Mouse (Mus musculus) urinary bladder, postnatal 36 days (tissue): ENCODE results near the gene BC034090.
"Not testable (repeated sequence)": the region's sequence is repeated elsewhere in the genome, so short reads cannot be mapped to it uniquely, and the experiment has no call there.

Experiments used
- DNase-seq, 2 experiments: peaks; one replicate each; pipeline ENCODE4 v3.0.0; 2022; ENCODE audit warnings: low spot score in 2 of 2, mixed read lengths in 1 of 2

The BC034090 gene

DNA sequence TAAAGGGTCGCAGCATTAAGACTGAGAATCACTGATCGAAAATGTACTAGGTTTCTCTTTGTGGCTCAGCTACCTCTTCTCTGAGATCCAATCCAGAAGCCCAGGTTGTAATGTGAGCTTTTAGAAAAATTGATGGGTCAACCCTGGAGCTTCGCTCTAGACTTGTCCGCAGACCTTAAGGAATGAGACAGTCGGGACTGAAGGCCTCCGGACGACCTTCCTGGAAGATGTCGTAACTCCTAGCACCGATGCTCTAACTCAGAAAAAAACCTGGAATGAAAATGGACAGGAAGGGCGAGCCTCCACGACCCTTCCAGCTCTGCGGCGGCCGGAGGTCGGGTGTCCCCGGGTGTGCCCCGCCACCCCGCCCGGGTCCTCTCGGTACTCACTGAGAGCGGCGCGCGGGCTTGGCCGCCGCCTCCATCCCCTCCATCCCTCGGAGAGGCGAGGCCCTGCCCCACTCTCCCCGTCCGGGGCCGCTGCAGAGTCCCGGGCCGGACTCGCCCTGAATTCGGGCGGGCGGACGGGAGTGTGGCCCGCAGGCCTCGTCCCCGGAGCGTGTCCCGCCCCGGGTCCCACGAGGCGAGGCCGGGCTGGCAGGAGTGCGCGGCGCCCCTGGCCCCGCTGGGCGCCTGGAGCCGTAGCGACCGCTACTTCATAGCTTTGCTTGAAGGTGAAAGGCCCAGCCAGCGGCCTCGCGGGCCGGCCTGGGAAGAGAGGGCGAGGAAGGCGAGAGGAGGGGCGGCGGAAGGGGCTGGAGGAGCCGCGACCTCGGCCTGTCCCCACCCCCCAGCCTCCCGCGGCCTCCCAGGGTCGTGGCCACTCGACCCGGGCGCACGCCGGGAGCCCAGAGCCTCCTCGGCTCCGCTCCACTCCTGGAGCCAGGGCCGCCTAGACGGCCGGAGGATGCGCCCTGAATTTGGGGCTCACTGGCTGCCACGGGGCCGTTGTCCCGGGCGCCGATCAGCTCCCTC lies at the start of gene BC034090:
TSS of gene BC034090 (minus strand) at position 648 of the 974 bp plus-strand sequence.
- peak; percentile 44 to 56 for DNase-seq

DNA sequence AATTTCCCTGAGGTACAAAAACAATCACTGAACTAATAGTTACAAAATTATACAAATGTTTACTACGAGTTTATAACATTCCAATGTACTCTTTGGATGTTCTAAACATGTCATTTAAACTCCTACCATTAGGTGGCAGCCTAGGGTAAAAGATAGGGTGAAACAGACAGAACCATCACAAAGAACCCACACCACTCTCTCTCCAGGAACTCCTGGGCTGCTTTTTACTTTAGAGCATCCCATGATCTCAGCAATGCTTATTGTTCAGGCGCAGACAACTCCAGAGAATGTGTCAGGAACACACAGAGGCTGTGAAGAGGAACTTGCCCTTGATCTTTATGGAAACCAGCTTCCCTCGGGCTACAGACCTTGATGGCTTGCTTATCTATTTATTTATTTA lies 49.2 kb upstream of the BC034090 start:
- no peak for DNase-seq

GRCm38 (mm10) chr1:155289411-155289810 lies 45.2 kb upstream of the BC034090 start:
- DNase-seq = no peak

DNA sequence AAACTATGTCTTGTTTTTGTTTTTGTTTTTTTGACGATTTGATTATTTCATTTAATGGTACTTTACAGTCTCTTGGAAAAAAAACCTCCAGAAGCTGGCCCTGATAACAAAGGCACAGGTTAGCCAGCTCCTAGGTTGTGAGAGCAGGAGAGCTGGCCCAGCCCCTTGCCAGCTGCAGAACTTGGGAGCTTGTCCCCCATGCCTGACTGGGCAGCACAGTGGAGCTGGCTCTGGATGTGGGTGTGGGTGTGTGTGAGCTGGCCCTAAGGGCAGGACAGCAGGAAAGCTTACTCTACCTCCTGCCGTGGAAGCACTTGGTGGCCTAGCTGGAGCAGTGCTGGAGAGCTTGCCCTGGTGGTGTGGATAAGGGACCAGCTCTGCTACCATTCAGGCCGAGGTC lies 43.8 kb upstream of the BC034090 start:
- DNase-seq = no peak

- no peak for DNase-seq
These were observed 39.6 kb upstream of the BC034090 start for GRCm38 (mm10) chr1:155283808-155284207.

GRCm38 (mm10) chr1:155281003-155281793 lies 37.0 kb upstream of the BC034090 start:
- peak; percentile 55 to 56 for DNase-seq

DNA sequence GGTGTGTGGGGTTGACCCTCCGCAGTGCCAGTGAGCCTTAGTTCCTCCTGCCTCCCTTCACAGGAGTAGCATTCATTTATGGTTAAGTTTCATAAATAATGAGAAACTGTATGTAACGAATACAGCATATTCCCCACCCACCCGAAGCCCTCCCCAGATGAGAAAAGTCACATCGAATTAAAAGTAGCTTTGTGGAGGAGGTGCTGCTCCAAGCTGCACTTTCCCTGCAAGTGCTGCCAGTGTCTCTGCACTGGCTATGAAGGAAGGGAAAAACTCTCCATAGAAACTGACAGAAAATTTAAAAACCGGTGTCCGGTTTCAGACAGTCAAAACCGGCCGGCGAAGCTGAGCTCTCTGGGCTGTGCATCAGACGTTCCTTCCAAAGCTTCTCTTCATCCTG lies 36.1 kb upstream of the BC034090 start:
- no peak for DNase-seq

- DNase-seq = no peak
These were observed 32.3 kb upstream of the BC034090 start for GRCm38 (mm10) chr1:155276381-155277033.

- DNase-seq = no peak
These were observed 31.5 kb upstream of the BC034090 start for GRCm38 (mm10) chr1:155275793-155276192.

DNA sequence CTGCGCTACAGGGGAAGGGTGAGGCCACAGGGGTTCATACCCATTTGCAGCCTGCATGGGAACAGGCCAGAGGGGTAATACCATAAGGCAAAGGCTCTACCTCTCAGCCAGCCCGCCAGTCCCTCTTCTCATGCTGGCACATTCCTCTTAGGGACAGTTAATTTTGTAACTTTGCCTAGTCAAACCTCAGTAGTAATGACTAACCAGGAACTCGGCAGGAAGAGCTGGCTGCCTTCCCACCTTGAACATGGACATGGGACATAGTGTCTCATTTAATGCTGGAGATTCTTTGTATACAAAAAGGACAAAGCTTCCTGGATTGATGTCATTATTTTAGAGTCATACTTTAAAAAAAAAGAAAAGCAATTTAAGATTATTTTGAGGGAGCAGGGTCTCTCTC lies 30.7 kb upstream of the BC034090 start:
- DNase-seq = peak in 1 of 2 experiments; percentile 19

GRCm38 (mm10) chr1:155272953-155273352 lies 28.7 kb upstream of the BC034090 start:
- DNase-seq = no peak

DNA sequence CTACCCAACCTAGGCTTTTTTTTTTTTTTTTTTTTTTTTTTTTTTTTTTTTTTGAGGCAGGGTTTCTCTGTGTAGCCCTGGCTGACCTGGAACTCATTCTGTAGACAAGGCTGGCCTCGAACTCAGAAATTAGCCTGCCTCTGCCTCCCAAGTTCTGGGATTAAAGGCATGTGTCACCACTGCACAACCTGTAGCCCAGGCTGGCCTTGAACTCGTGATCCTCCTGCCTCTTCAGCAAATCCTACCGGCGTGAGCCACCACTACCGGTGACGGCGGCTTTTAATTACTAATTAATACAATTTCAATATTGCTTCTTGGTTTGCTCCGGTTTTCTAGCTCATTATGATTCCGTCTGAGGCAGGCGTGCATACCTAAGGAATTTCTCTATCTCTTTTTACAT lies 18.3 kb upstream of the BC034090 start:
- not testable (repeated sequence) for DNase-seq

DNA sequence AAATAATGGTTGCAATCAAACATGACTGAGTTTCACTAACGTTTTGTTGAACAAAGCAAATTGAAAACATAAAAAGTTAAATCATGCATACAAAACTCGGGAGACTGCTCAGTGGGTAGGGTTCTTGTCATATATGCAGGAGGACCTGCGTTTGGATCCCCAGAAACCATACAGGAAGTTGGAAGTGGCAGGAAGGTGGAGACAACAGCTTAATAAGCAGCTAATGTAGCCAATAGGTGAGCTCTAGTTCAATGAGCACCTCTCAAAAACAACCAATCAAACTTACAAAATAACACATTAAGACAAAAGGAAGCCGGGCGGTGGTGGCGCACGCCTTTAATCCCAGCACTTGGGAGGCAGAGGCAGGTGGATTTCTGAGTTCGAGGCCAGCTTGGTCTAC lies 10.1 kb upstream of the BC034090 start:
- no peak for DNase-seq

DNA sequence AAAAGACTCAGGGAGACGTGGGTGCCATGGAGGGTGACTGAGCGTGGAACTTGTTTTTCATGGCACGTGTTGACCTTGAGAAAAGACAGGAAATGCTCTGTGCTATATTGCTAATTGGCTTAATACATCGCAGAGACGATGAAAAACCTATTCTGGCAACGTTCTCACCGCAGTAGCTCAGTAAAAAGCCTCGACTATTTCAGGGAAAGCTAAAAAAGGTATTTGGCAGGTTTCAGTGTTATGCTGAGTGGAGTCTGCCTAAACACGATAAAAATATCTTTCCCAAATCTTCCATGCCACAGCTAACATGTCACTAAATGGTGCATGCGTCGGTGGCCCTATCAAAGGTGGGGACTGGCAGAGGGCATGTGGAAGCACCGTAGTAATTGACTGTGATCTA lies 8.9 kb upstream of the BC034090 start:
- no peak for DNase-seq

DNA sequence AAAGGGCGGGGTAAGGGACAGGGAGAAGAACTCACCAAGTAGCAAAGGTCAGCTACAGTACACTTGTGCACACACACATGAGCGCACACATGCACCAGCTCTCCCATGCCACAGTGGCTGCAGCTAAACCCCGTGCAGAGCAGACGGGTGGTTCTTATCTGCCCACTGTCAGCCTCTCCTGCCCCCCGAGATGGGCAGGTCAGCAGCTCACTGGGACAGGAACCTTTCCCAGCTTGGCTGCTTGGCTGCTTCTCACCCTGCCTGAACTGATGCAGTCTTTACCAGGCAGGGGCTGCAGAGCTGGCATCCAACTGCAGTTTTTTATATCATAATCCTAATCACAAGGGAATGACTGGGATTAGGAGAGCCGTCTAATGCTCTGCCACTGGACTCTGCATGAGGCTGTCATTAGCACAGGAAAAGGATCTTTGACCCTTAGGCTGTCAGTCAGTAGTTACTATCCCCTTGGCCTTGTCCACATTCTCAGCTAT lies 8.4 kb upstream of the BC034090 start:
- DNase-seq = no peak

DNA sequence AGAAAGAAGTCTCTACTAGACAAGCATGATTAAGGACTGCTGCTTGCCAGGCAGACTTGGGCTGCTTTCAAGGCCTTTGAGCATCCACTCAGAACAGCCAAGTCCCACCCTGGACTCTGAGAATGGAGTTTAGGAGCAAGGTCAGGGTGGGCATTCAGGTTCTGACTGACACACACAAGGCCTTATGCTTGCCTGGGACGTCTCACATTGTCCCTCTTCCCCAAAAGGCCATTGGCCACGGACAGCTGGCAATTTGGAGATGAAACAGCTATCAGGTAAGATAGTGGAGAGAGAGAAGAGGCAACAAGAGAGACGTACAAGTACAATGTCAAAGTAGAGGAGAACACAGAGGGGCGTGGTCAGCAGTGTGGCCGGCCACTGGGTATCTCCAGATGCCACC lies 7.4 kb upstream of the BC034090 start:
- DNase-seq = no peak

- no peak for DNase-seq
These were observed 6.4 kb upstream of the BC034090 start for GRCm38 (mm10) chr1:155250531-155251135.

GRCm38 (mm10) chr1:155249896-155250295 lies 5.7 kb upstream of the BC034090 start:
- DNase-seq = no peak

DNA sequence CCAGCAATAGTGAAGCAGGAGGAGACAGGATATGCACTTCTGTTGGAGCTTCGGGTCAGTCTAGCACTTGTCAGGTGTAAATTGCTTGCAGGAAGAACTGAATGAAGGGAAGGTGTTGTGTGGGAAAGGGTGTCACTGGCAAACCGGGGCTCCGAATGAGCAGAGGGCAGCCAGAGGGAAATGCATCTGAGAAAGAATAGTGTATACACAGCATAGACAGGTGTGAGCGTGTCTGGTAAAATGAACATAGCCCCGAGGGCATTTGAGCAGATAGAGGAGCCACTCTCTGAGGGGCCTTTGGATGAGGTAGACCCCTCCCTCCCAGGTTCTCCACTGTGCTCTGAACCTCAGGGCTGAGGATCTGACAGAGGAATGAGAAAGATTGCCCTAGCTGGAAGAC lies 3.8 kb upstream of the BC034090 start:
- DNase-seq = no peak

DNA sequence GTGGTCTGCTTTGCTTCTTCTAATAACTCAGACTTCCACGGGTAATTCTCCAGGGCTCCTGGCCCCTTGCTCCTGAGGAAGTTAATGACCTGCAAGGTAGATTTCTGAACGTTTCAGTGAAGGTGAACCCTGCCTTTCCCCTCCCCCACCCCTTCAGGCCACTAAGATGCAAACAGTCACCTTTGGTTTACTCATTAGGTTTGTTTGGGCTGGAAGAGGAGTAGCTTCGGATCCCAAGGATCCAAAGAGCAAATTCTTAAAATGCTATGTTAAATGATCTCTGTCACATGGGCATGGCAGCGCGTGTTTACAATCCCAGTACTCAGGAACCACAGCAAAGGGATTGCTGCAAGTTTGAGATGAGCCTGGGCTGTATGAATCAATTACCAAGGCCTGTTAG lies 3.2 kb upstream of the BC034090 start:
- DNase-seq = no peak

DNA sequence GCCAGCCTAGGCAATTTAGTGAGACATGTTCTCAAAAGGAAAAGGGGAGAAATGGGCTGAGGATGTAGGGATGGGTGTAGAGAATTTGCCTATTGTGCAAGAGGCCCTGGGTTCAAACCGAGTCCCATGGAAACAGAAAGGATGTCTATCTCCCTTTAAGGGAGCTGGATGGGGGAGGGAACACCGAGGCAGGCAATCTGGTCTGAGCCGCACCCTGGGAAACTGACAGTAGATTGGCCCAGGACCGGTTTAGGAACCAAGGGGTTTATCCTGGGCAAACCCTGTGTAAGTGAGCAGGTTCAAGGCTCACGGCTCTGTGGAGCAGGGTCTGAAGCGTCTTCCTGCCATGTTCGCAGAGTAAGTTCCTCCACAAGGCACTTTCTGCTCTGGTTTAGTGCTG lies 1.3 kb upstream of the BC034090 start:
- no peak for DNase-seq
